Mouse (Mus musculus) erythroblast, embryonic 14.5 days (primary cell): ENCODE measurements around the gene Acy3. TPM values are rescaled to one million over a fixed set of nuclear protein-coding genes. Genes with fewer than 3 reads are reported as not detected.
"Not testable (repeated sequence)": the region's sequence is repeated elsewhere in the genome, so short reads cannot be mapped to it uniquely, and the experiment has no call there.

Experiments
- H3K27me3 ChIP-seq: 2 replicates; pipeline ENCODE4 v1.6.1; 2012; ENCODE audit warnings: inconsistent platforms; ENCODE audit not compliant: control insufficient read depth
- H3K36me3 ChIP-seq: 2 replicates; pipeline ENCODE4 v1.6.1; 2012; ENCODE audit warnings: mild to moderate bottlenecking, inconsistent platforms; ENCODE audit not compliant: control insufficient read depth
- H3K4me1 ChIP-seq: 2 replicates; pipeline ENCODE4 v1.6.1; 2012; ENCODE audit warnings: inconsistent platforms; ENCODE audit not compliant: control insufficient read depth
- H3K4me3 ChIP-seq: replicated peaks from 2 replicates; pipeline ENCODE3; 2012; ENCODE audit warnings: moderate library complexity, mild to moderate bottlenecking, inconsistent platforms
- H3K9me3 ChIP-seq: 2 replicates; pipeline ENCODE4 v1.6.1; 2012; ENCODE audit warnings: low read length, inconsistent platforms, mixed read lengths; ENCODE audit not compliant: control insufficient read depth
- GATA1 ChIP-seq: IDR thresholded peaks from 2 replicates; pipeline ENCODE4 v1.6.1; 2012; ENCODE audit warnings: low read length, inconsistent platforms, mixed read lengths
- TAL1 ChIP-seq: IDR thresholded peaks from 3 replicates; pipeline ENCODE4 v1.6.1; 2012; ENCODE audit warnings: low read length, inconsistent platforms, mixed read lengths
- polyA plus RNA-seq: library from polyadenylated mRNA; stranded (reverse); fragments of >175 nt; gene quantifications from 2 replicates; pipeline ENCODE4 v1.2.3, GENCODE M21; 2012

Gene Acy3
- polyA plus RNA-seq, 1 experiment, result not detected

DNA sequence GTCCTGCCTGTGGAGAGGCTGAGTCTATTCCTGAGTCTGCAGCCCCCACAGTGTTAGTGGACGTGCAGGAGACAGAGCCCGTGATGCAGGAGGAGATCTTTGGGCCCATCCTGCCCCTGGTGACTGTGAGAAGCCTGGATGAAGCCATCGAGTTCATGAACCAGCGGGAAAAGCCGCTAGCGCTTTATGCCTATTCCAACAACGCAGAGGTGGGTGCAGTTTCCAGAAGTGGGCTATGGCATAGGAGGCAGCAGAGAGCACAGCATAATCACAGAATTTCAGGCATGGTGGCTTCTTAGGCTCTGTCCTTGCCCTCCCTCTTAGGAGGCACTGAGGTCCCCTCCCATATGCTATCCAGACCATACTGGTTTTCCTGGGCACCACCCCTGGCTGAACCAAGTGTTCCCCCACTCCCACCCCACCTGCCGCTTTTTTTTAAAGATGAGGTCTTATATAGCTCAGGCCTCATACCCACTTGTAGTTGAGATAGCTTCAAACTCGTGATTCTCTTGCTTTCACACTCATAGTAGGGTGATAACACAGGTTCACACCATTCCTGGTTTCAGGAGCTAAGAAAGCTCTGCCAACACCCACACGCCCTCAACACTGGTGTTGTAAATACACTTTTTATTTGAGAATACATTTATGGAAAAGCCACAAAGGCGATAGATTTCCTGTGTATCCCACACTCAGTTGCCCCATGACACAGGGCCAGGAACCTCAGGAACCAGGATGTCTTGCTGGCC, 19.9 kb upstream of the Acy3 start:
- H3K36me3 ChIP-seq, result no peaks in the 10 kb centered on the region
- H3K4me3 ChIP-seq, result no peak overlapping the region
- H3K9me3 ChIP-seq, result no peaks in the 10 kb centered on the region
- no peak for TF ChIP-seq TAL1
- H3K27me3 ChIP-seq, result peaks cover 4% of the 10 kb centered on the region
- peaks cover 8% of the 10 kb centered on the region for H3K4me1 ChIP-seq

DNA sequence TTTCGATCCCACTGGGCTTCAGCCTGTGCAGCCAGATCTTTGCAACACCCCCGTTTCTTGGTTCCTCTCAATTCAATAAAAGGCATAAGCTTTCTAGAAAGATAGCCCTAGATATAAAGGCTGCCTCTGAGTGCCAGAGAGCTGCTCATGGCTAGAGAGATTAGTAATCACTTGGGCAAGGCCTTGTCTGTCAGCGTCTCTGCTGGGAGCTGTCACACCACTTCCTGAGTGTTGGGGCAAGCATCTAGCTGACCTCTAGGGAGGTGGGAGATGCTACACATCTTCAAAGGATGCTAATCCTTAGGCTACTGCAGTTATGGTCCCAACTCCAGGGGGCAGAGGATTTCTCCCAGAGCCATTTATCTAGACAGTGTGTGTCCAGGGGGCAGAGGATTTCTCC, 19.1 kb upstream of the Acy3 start:
- no peaks in the 10 kb centered on the region for H3K36me3 ChIP-seq
- peaks cover 4% of the 10 kb centered on the region for H3K27me3 ChIP-seq
- H3K9me3 ChIP-seq, result no peaks in the 10 kb centered on the region
- TF ChIP-seq GATA1 (no peak), TAL1 (no peak)
- H3K4me1 ChIP-seq, result peaks cover 15% of the 10 kb centered on the region
- no peak overlapping the region for H3K4me3 ChIP-seq

DNA sequence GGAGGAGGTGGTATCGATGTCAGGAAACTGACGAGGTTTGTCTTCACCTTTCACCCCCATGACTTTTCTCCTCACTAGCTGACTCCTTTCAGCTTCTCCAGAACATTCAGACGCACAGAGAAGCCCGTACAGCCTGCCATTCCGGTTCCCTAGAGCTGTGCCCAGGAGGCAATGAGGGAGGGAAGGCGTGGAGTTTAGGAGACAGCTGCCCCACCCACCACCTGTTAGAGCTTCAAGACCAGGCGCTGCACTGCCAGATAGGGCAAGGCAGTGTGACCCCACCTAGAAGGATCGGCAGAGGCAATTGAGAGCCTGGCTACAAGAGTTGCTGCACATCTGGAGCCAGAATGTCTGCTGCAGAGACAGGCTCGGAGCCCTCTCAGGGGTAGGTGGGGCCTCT, 14.1 kb upstream of the Acy3 start, which contains the start of gene Aldh3b2:
Gene Aldh3b2, plus strand, starts transcription at position 100 of the 400 bp plus-strand sequence.
- no peak for TF ChIP-seq GATA1
- TF ChIP-seq TAL1, result no peak
- H3K27me3 ChIP-seq, result peaks cover 4% of the 10 kb centered on the region
- H3K4me1 ChIP-seq, result peaks cover 27% of the 10 kb centered on the region

DNA sequence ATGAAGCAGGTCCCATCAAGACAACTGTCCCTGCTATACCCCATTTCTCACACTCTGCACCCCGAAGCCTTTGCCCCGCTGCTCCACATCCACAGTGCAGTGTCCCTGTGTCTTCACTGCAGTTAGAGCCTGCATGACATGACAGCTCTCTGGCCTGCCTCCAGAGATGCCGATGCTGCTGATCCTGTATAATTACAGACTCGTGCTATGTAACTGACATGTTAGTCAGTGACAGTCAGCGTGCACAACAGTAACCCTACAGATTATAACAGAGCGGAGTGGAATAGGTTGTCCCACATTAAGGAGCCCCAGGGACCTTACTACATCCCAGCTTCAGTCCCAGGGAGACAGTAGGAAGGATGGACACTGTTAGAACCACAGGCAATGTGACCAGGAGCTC, 11.8 kb upstream of the Acy3 start:
- H3K9me3 ChIP-seq, H3K36me3 ChIP-seq, H3K4me3 ChIP-seq, H3K27me3 ChIP-seq: not testable (repeated sequence)
- H3K4me1 ChIP-seq, result peaks cover 23% of the 10 kb centered on the region

More for the DNA sequence above, 14.1 kb upstream of the Acy3 start, which contains the start of gene Aldh3b2:
- H3K4me3 ChIP-seq, result peak within 1 kb of the TSS; percentile 16
- H3K36me3 ChIP-seq, result no peaks in the 10 kb centered on the region
- no peaks in the 10 kb centered on the region for H3K9me3 ChIP-seq

DNA sequence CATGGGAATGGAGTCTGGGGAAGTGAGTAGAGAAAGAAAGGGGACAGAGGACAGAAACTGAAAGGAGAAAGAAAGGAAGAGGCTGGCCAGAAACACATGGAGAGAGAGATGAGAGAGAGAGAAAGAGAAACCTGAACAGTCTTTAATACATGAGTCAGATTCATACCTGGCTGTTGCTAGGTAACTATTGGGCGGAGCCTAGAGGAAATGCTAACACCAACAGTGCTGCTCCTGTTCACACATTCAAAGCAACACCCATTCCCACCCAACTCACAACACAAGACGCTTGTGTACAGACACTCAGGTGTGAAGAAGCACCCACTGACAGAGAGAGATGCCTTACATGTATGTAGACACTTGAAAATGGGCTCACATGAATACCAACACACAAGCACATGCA, 10.5 kb upstream of the Acy3 start:
- peaks cover 26% of the 10 kb centered on the region for H3K4me1 ChIP-seq
- H3K4me3 ChIP-seq, result no peak overlapping the region
- H3K36me3 ChIP-seq, result no peaks in the 10 kb centered on the region
- no peaks in the 10 kb centered on the region for H3K9me3 ChIP-seq
- H3K27me3 ChIP-seq, result no peaks in the 10 kb centered on the region
- TF ChIP-seq TAL1, result no peak
- TF ChIP-seq GATA1, result no peak

DNA sequence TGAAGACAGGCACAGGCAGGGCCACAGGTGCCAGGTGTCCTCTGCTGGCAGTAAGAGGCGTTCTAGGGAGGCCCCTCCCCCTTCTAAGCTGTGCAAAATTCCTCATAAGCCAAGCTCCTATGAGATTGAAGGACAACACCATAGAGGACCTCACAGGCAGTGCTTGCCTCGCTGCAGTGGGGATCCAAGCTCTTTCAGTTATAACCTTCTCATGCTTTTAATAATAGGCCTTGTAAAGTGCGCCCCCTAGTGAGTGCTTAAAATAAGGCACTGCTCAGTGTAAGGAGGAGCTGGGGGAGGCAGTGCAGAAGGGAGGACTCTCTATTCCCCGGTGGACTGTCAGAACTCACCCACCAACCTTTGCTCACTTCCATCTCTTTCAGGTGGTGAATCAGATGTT, 6.1 kb upstream of the Acy3 start:
- peaks cover 7% of the 10 kb centered on the region for H3K4me1 ChIP-seq
- H3K4me3 ChIP-seq, result no peak overlapping the region
- no peaks in the 10 kb centered on the region for H3K36me3 ChIP-seq
- H3K9me3 ChIP-seq, result no peaks in the 10 kb centered on the region
- H3K27me3 ChIP-seq, result no peaks in the 10 kb centered on the region
- no peak for TF ChIP-seq TAL1
- TF ChIP-seq GATA1, result no peak

DNA sequence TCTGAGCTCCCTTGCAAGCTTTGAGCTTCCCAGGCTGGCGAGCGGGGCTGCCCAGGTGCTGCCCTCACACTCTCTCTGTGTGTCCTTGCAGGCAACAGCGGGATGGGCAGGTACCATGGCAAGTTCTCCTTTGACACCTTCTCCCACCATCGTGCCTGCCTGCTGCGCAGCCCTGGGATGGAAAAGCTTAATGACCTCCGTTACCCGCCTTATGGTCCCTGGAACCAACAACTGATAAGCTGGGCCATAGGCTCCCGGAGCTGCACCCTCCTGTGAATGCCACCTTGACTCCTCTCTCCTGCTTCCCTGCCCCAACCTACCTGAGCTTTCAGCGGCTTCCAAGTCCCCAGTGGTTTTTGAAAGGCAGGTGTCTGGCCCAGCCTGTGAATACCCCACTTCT, 5.5 kb upstream of the Acy3 start:
- H3K4me1 ChIP-seq, result peaks cover 10% of the 10 kb centered on the region
- no peaks in the 10 kb centered on the region for H3K9me3 ChIP-seq
- no peaks in the 10 kb centered on the region for H3K27me3 ChIP-seq
- no peaks in the 10 kb centered on the region for H3K36me3 ChIP-seq
- TF ChIP-seq GATA1, result no peak
- TF ChIP-seq TAL1, result no peak
- H3K4me3 ChIP-seq, result no peak overlapping the region

DNA sequence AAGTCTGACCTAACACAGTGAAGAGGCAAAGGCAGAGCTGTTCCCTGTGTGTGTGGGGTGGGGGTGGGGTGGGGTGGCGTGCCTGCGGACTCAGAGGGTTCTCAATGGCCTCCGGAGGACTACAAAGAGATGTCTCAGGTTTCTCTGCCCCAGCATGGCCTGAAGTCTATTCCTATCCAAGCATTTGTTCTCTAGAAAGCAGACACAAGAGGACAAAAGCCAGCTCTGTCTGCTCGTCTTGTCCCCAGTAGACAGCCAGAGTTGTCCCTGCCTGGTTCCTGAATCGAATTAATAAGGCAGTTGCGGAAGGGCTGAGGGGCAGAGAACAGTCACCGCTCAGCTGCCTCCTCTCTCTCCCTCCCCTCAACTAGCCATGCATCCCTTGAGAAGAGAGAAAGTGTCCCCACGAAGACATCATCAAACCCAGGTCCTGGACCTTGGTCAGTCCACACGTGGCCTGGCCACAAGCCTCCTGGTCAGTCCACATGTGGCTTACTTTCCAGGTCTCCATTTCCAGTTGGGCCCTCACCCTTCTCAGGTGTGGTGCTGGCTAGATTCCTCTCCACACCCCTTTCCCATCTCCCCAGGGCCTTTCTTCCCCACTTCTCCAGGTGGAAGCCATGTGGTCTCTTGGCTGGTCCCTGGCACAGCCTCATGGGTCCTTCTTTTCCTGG, 2.7 kb upstream of the Acy3 start:
- Histone ChIP-seq H3K4me3 (no peak overlapping the region), H3K9me3 (peaks cover 3% of the 10 kb centered on the region), H3K27me3 (no peaks in the 10 kb centered on the region), H3K36me3 (peaks cover 2% of the 10 kb centered on the region; the same call in 1 of the 2 replicates), H3K4me1 (peaks cover 26% of the 10 kb centered on the region)
- TF ChIP-seq GATA1 (no peak), TAL1 (no peak)

DNA sequence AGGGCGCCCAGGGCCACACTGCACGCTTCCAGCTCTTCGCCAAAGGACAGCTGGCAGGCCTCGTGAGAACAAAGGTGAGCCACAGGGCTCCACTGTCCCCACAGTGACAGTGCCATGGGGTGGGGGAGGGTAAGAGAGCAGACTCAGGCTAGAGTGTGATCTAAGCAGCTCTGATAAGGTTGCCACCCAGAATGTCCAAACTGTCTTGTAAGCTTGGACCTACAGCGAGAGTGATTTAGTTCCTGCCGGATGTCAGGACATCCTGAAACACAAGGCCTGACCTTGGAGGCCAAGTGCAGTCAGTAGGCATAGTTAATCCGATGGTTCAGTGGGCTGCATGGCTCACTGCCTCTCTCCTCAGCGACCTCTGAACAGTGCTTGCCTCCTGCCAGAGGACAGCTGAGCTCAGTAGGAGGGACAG, 1.1 kb upstream of the Acy3 start:
- Histone ChIP-seq H3K9me3 (peaks cover 6% of the 10 kb centered on the region), H3K27me3 (no peaks in the 10 kb centered on the region), H3K36me3 (peaks cover 3% of the 10 kb centered on the region; the same call in 1 of the 2 replicates), H3K4me3 (no peak overlapping the region), H3K4me1 (peaks cover 23% of the 10 kb centered on the region)
- no peak for TF ChIP-seq TAL1
- TF ChIP-seq GATA1, result no peak
